Mouse (Mus musculus) MN1 (cell line): ENCODE data around the gene Acsm5.

Experiments
- DNase-seq: peaks from one replicate; pipeline ENCODE4 v3.0.0-alpha.2; 2016; ENCODE audit warnings: low spot score

Acsm5 gene

GRCm38 (mm10) chr7:119519163-119519562, at the start of gene Acsm5:
Acsm5 (plus strand) TSS chr7:119519463.
- DNase-seq: no peak

GRCm38 (mm10) chr7:119476500-119477389, 42.5 kb upstream of the Acsm5 start:
- DNase-seq: no peak

- DNase-seq: no peak
These were observed 40.0 kb upstream of the Acsm5 start, which contains the start of gene Umod for GRCm38 (mm10) chr7:119479256-119479655. Umod (minus strand) TSS chr7:119479282.

- no peak for DNase-seq
These were observed 35.1 kb upstream of the Acsm5 start for GRCm38 (mm10) chr7:119484154-119484553.

GRCm38 (mm10) chr7:119486683-119487082, 32.6 kb upstream of the Acsm5 start:
- no peak for DNase-seq

GRCm38 (mm10) chr7:119490041-119490780, 29.1 kb upstream of the Acsm5 start:
- no peak for DNase-seq

- no peak for DNase-seq
These were observed 8.1 kb upstream of the Acsm5 start for GRCm38 (mm10) chr7:119511143-119511542.

- peak; percentile 11 for DNase-seq
These were observed 6.2 kb upstream of the Acsm5 start for GRCm38 (mm10) chr7:119513056-119513455.

- peak; percentile 42 for DNase-seq
These were observed 3.6 kb upstream of the Acsm5 start for GRCm38 (mm10) chr7:119515492-119516271.

- DNase-seq: no peak
These were observed 3.0 kb upstream of the Acsm5 start for GRCm38 (mm10) chr7:119516272-119516558.

- DNase-seq: no peak
These were observed 391 bp downstream of the Acsm5 start for GRCm38 (mm10) chr7:119519654-119520053.

- DNase-seq: no peak
These were observed 2.6 kb downstream of the Acsm5 start for GRCm38 (mm10) chr7:119521816-119522215.

- no peak for DNase-seq
These were observed 3.1 kb downstream of the Acsm5 start for GRCm38 (mm10) chr7:119522385-119522784.

GRCm38 (mm10) chr7:119523389-119523788, 4.1 kb downstream of the Acsm5 start, which contains the start of gene Pdilt:
Pdilt (minus strand) TSS chr7:119523489.
- DNase-seq: no peak

- DNase-seq: no peak
These were observed 6.6 kb downstream of the Acsm5 start for GRCm38 (mm10) chr7:119525881-119526281.

- no peak for DNase-seq
These were observed 7.2 kb downstream of the Acsm5 start for GRCm38 (mm10) chr7:119526486-119526885.

GRCm38 (mm10) chr7:119527135-119527534, 7.9 kb downstream of the Acsm5 start:
- no peak for DNase-seq

GRCm38 (mm10) chr7:119527548-119527947, 8.3 kb downstream of the Acsm5 start:
- no peak for DNase-seq

GRCm38 (mm10) chr7:119528617-119529016, 9.4 kb downstream of the Acsm5 start:
- DNase-seq: no peak

- DNase-seq: no peak
These were observed 13.7 kb downstream of the Acsm5 start for GRCm38 (mm10) chr7:119532924-119533323.

GRCm38 (mm10) chr7:119534389-119534788, 15.1 kb downstream of the Acsm5 start:
- DNase-seq: no peak

- DNase-seq: no peak
These were observed 23.2 kb downstream of the Acsm5 start for GRCm38 (mm10) chr7:119542445-119542844.
